Mouse (Mus musculus): Measurements from ENCODE around the gene Cd47. TPM values are rescaled to one million over a fixed set of nuclear protein-coding genes. Genes with fewer than 3 reads are reported as not detected.

Cd47 gene
- total RNA-seq, 2 experiments from 2014 or later, result 230 to 245 TPM

- no peak for DNase-seq (ENCODE audit: low spot score in 2 of 2)
Observed at GRCm38 (mm10) chr16:49786116-49786515, 14.2 kb upstream of the Cd47 start.

DNA sequence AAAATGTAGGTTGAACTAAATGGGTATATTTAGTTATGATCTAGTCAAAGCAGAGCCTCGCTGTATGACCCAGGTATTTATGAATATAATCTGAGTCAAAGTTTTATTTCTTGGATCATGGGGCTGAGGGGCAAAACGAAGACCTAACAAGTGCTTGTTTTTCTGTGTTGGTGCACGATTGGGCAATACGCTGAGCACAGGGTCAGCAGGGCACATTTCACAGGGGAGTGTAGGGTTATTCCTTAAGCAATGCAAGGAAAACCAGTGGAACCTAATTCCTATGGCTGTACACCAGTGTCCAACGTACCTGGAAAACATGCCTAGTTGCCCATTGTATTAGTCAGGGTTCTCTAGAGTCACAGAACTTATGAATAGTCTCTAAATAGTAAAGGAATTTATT, 12.6 kb upstream of the Cd47 start:
- no peak for DNase-seq (ENCODE audit: low spot score in 2 of 2)

- DNase-seq (ENCODE audit: low spot score in 2 of 2), result no peak
Observed at GRCm38 (mm10) chr16:49790575-49791465, 9.5 kb upstream of the Cd47 start.

DNA sequence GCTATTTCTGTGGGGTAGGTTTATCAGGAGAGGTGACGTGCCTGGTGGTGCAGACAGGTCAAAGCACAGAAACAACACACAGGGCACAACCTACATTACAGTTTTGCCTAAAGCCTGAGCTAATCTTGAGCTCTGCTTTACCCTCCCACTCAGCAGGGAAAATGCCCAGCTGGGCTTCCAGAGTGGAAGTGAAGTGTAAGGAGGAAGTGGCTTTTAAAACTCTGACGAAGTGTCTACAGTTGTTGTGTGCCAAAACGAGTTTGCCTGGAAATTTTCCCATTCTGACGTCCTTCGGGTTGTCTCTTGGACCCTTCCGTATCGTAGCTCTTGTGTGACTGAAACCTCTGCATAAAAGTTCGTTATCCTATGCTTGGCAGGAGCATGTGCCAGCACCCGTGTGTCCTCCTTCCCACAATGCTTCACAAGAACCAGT, 7.9 kb upstream of the Cd47 start:
- DNase-seq (ENCODE audit: low spot score in 2 of 2), result no peak

GRCm38 (mm10) chr16:49793596-49793995, 6.7 kb upstream of the Cd47 start:
- no peak for DNase-seq (ENCODE audit: low spot score in 2 of 2)

GRCm38 (mm10) chr16:49796271-49796670, 4.1 kb upstream of the Cd47 start:
- no peak for DNase-seq (ENCODE audit: low spot score in 2 of 2)

DNA sequence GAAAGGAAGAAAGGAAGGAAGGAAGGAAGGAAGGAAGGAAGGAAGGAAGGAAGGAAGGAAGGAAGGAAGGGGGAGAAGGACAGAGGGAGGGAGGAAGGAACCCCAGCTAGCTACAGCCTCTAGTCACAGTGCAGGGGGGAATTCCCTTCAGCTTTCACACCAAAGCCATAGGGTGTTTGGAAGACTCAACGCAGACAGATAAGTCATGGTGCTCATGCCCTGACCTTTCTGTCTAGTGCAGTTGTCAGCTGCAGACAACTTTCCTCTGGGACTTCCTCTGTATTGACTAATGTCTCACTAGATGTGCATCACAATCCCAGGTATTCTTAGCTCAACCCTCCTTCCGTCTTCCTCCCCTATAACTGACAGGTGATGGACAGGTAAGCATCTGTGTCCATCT, 3.4 kb upstream of the Cd47 start:
- no peak for DNase-seq (ENCODE audit: low spot score in 2 of 2)

GRCm38 (mm10) chr16:49798790-49799189, 1.5 kb upstream of the Cd47 start:
- no peak for DNase-seq (ENCODE audit: low spot score in 2 of 2)

DNA sequence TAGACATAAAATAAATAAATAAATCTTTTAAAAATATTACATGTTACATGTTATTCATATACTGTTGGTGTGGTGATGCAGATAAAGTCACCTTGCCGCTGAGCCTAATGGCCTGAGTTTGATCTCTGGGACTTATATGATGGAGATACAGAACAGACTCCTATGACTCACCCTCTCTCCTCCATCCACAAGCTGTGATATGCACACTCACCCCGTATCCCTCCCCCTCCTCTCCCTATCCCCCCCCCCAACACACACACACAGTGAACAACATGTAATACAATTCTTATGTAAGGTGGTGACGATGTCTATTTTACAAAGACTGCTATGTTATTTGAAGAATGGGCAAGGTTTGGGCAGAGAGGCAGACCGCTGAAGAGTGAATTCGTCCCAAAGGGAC, 663 bp downstream of the Cd47 start:
- no peak for DNase-seq (ENCODE audit: low spot score in 2 of 2)

DNA sequence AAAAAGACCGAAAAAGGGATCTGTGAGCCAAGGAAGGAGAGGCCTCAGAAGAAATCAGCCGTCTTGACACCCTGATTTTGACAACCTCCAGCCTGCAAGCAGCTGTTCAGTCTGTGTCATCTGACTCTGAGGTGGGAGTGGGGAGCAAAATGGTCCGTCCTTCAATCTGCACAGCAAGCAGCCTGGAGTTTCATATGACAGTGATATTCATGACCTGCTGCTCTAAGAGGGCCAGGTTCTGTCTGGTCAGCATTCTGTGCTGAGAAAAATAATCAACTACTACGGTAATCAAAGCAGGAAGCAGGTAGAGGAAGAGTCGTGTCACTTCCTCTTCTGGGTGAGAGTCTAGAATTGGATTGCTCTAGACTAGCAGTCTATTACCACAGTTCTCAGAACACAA, 1.1 kb downstream of the Cd47 start:
- DNase-seq (ENCODE audit: low spot score in 2 of 2), result no peak

- no peak for DNase-seq (ENCODE audit: low spot score in 2 of 2)
Observed at GRCm38 (mm10) chr16:49802993-49803392, 2.7 kb downstream of the Cd47 start.

DNA sequence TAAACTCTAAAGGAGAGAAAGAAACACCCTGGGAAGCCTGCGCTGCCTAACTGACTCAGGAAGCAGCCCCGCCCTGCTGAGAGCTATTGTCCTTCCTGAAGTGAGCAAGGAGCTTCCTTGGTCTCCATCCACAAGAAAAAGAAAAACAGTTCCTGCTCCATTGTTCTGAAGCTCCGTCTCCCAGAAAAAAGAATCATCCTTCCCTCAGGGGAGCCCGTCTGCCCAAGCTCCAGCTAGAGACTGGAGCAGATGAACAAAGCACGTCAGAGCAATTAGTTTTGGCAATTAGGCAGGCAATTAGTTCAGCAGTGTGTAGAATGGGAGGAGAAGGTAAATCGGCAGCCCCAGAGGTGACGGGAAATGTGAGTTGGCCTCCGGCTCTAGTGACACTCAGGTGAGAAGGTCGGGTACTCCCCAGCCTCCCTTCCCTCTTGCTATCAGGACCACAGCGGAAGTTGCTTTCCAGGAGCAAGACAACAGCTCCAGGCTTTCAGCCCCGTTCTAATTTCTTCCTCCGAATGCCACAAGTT, 3.7 kb downstream of the Cd47 start:
- DNase-seq (ENCODE audit: low spot score in 2 of 2), result peak in 1 of 2 experiments; percentile 12

DNA sequence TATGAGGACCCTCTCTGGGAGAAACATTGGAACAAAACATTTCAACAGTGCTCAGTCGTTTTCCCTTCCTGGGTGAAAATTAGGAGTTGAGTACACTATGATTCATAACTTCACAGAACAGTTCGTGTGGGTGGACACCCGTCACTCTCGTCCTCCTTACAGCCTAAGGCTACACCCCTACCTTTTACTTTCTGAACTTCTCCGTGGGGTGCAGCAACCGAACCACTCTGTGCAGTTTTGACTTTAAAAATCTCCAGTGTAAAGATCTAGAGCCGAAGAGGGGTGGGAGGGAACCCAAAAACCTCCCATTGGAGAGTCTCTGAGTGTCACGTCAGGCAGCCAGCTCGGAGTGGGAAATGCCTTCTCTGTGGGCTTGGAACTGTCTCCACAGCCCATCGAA, 6.6 kb downstream of the Cd47 start:
- DNase-seq (ENCODE audit: low spot score in 2 of 2), result no peak

DNA sequence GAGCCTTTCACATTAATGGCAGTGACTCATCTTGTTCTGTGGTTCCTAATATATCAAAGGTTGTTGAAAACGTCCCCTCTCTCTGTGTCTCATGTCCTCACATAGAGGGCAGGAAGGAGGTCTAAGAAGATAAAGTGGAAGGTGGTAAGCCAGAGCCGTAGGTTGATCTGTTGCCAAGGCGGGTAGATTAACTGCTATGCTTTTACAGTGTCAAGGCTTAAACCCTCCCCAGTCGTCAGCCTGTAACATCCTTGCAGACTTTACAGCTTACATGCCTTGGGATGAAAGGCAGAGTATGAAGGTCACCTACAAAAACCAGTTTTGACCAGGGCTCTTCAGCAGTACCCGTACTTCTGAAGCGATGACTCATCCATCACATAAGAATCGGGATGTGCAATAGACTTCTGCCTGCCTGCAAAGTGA, 7.1 kb downstream of the Cd47 start:
- no peak for DNase-seq (ENCODE audit: low spot score in 2 of 2)

DNA sequence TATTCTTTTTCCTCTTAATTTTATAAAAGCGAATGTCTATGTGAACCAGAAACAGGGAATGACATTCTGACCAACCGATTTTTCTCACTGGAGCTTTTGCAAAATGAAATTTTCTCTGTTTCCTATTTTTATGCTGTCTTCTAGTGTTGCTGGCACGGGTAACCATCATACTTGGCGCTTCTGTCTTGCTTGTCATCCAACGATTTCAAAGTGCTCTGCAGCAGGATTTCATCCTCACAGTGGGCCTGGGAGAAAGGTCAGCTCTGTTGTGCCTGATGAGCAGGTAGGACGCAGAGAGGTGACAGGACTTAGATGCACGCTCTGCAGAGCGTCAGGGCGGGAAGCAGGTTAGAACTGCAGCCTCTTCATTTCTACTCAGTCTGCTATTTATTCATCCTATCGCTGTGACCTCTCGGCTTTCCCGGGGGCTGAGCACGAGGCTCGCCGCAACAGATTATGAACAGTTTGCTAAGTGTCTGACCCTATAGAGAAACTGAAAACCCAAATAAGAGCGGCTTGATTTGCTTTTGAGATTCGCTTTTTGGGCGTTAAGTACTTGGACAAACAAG, 7.6 kb downstream of the Cd47 start:
- DNase-seq (ENCODE audit: low spot score in 2 of 2), result peak; percentile 8 to 26

GRCm38 (mm10) chr16:49811897-49812296, 11.6 kb downstream of the Cd47 start:
- no peak for DNase-seq (ENCODE audit: low spot score in 2 of 2)

DNA sequence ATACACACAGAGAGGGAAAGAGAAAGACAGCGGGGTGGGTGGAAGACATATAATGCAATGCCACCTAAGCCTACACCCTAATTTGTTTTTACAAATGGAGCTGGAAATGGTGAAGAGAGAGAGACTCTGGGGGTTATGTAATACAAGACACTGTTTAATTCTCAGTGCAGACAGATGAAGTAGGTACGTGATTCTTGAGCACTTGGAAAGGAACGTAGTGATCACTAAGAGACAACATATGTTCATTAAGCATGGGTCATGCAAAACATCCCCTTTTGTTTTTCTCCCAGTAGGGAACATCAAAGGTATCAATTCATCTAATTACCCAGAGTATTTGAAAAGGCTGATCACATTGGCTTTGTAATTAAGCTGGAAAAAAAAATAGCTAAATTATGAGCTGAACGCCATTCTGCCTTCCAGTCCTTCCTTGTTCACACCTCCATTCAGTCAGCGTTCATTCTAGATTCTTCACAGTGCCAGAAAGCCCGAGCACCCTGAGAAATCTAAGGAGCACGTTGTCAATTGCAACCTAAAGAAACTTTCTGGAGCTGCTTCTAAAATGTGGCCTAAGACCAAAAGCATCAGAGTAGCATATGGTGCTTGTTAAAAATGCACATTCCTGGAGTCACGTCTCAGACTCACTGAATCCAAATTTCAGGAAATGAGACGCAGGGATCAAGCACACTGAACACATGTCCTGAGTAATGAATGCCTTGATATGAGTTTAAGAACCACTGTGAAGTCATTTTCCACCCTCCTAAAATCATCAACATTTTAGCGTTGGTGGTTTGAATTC, 12.7 kb downstream of the Cd47 start:
- no peak for DNase-seq (ENCODE audit: low spot score in 2 of 2)

DNA sequence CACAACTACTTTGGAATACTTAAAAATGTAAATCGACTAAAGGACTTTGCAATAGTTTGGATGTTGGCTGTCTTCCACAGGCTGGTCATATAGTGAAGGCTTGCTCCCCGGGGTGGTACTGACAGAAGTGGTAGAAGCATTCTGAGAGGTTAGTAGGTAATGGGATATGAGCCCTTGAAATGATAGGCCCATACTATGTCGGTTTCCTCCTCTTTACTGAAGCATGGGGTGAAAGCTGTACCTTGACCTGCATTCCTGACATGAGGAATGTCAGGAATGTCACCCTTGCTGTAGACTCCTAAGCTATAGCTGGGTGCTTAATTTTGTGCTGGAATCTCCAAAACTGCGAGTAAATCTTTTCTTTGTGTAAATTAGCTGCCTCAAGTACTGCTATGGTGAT, 14.1 kb downstream of the Cd47 start:
- DNase-seq (ENCODE audit: low spot score in 2 of 2), result no peak

GRCm38 (mm10) chr16:49816889-49817288, 16.6 kb downstream of the Cd47 start:
- DNase-seq (ENCODE audit: low spot score in 2 of 2), result no peak

DNA sequence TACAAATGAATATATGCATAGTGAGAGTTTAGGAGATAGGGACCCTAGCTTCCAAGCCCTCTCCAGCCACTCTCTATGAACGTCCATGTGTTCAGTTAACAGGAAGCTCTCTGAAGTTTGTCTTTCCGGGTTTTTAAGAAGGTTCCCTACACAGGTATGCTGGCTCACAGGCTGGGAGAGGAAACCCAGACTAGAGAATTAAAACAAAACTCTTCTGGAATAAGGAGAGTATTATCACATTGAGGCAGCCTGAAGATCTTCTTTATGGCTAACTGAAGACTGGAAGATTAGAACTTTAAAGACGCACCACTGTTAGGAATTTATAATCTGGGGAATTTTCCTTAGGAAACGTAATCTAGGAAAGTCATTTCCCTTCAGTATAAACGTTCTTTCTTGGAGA, 17.8 kb downstream of the Cd47 start:
- DNase-seq (ENCODE audit: low spot score in 2 of 2), result no peak

DNA sequence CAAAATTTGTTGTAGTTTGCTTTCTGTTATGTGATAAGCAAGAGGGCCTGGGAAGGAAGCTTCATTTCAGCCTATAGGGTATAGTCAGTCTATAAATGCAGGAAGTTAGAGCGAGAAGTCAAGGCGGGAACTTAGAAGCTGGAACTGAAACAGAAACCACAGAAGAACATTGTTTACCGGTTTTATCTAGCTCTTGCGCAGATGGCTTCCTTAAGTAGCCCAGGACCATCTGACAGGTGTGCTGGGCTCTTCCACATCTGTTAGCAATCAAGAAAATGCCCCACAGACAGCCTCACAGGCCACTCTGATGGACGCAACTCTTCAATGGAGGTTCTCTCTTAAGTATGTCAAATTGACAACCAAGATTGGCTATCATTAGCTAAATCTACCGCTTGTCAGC, 18.3 kb downstream of the Cd47 start:
- no peak for DNase-seq (ENCODE audit: low spot score in 2 of 2)

DNA sequence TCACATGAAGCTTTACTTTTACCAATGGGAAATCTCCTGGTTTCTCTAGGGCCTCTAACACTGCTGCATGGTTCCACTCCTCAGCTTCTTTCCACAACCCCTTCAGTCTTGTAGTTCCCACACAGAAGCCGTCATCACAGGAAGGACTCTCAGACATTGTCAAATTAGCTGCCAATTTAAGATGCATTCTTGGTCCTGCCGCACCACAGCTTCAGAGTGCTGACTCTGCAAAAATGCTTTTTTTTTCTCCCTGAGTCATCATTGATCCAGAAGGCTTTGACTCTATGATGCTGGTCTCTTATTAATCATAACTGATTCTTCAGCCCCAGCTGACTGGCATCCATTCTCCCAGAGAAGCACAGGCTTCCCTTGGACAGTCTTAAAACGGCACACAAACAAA, 19.2 kb downstream of the Cd47 start:
- DNase-seq (ENCODE audit: low spot score in 2 of 2), result no peak
